Mouse (Mus musculus) thymus, postnatal 25 days (tissue): ENCODE results near the gene Mbnl2.
"Not testable (repeated sequence)": the region's sequence is repeated elsewhere in the genome, so short reads cannot be mapped to it uniquely, and the experiment has no call there.

Experiments used
- DNase-seq: peaks from one replicate; pipeline ENCODE4 v3.0.0; 2022

Gene Mbnl2

GRCm38 (mm10) chr14:120333465-120334243, 58.2 kb downstream of the Mbnl2 start:
- DNase-seq: no peak

DNA sequence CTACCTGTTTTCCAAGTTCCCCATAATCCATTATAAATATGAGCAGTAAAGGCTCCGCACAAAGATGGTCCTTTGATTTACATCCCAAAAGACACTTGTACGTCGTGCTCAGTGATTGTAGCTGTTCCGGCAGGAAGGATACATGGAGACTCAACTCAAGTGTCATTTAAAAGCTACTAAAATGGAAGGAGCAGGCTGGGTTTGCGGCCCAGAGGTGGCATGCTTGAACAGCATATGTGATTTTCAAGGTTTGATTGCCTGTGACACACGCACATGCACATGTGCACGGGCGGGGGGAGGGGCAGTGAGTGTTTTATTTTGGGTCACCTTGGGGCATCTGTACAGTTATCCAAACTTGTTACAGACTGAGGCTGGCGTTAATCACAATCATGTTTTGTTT, 59.9 kb downstream of the Mbnl2 start:
- no peak for DNase-seq

DNA sequence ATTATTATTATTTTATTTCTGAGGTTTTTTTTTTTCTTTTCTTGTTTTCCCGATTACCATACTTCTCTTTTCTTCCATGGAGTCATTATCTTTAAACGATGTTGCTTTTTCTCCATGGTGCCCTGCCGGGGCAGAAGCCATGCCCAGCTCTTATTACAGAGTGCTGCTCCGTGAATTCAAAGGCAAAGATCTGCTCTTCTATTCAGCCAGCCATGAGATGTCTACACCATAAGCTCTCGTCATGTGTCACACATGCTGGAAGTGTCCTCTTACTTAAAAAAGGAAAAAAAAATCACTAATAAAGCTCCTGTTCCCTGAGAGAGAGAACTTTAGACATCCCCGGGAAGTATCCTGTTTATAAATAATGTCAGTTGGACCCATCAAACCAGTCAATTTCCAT, 60.4 kb downstream of the Mbnl2 start:
- DNase-seq: no peak

DNA sequence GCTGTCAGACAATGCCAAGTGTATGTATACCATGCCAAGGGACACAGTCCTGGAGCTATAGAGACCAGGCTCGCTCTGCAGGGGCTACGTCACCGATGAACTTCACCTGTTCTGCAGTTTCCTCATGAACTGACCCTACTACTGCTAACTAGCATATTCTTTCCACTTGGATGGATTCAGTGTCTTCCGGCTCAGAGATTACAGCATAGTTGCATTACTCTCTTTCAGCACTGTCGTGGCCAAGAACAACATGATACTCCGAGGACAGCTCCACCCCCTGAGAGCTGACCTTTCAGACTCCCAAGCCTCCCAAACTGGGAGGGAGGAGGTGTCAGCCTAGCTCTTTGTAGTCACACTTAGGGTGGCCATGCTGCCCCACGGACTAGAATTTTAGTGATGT, 60.9 kb downstream of the Mbnl2 start:
- DNase-seq: no peak

GRCm38 (mm10) chr14:120336841-120337240, 61.4 kb downstream of the Mbnl2 start:
- DNase-seq: no peak

GRCm38 (mm10) chr14:120337731-120338462, 62.4 kb downstream of the Mbnl2 start:
- DNase-seq: no peak

- no peak for DNase-seq
These were observed 63.2 kb downstream of the Mbnl2 start for GRCm38 (mm10) chr14:120338706-120339105.

- DNase-seq: no peak
These were observed 66.4 kb downstream of the Mbnl2 start for GRCm38 (mm10) chr14:120341912-120342311.

DNA sequence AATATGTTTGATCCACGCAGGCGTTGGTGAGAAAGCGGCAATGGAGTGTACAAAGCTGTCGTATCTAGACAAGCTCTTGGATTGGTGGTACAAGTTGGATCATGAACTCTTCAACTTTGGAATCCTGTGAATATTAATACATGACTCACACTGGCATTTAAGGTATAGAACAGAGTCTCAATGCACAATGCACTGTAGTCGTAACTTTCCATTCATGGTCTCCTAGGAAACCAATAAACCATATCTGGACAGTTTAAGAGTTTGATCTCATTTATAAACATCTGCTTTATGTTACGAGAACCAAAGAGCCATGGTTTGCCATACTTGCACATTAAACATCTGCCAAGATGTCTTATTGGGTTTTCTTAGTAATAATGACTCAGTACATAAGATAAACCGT, 66.9 kb downstream of the Mbnl2 start:
- no peak for DNase-seq

GRCm38 (mm10) chr14:120344641-120345040, 69.2 kb downstream of the Mbnl2 start:
- no peak for DNase-seq

DNA sequence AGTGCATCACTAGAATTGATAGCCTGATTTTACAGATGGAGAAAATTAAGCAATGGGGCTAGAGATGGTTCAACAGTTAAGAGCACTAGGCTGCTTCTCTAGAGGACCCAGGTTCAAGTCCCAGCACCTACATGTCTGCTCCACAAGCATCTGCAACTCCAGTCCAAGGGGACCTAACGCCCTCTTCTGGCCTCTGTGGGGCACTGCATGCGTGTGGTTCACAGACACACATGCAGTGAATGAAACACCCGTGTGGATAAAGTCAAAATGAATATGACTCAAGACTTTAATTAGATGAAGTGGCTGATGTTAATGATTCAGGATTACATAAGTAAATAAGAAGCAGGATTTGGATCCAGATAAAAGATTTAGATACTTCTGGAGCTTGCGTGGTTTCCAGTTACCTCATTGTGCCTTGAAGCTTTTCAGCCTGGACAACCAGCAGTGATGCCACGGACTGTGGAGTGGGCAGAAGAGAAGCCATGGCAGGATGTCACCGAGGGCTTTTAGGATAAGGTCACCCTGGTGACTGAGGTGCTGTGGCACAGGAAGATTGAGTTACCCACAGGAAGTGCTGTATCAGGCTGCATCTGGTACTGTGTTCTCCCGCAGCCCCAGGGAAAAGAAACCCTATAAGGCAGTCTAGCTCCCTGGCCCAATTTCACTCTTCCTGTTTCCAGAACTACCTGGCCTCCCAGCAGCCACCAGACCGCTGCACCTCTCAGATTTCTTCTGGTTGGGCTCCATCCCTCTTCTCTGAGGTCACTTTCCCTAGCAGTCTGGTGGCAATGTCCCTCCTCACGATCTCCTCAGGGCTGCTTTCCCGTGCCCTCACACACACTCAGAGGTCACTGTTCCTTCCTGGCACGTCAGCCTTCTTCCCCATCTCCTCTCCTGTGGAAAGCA, 72.2 kb downstream of the Mbnl2 start:
- DNase-seq: peak; percentile 27

DNA sequence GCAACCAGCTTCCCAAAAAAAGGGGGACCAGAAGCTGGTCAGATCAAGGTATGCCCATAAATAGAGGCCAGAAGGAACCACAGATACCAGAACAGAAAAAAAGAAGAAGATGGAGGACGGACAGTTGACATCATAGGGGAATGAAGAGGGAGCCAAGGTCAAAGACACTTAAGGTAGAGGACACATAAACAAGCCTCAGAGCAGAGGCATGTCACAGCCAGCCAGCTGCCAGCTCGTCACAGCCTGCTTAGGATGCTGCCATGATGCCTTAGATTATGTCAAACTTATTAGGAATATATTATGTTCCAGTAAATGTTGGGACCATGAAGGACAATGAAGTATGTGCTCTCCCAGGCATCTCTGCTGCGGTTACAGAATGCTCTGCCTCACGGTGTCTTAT, 73.9 kb downstream of the Mbnl2 start:
- DNase-seq: no peak

- DNase-seq: no peak
These were observed 76.8 kb downstream of the Mbnl2 start for GRCm38 (mm10) chr14:120352136-120352843.

DNA sequence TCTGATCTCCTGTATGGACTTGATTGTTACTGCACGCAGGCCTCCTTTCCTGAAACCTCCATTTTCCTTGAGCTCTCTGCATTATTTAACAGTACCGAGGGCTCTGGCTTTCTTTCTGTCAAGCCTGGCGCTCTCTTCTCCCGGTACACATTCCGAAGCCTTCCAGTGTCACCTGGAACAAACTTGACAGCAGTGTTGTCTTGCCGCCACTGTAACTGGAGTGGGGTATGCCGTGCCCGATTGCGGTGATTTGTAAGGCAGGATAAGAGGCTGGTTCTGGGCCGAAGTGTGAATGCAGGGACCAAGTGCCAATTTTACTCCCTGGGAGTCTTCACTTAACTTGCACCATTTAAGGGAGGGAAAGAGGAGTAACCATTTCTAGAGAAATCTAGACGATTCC, 77.7 kb downstream of the Mbnl2 start:
- no peak for DNase-seq

DNA sequence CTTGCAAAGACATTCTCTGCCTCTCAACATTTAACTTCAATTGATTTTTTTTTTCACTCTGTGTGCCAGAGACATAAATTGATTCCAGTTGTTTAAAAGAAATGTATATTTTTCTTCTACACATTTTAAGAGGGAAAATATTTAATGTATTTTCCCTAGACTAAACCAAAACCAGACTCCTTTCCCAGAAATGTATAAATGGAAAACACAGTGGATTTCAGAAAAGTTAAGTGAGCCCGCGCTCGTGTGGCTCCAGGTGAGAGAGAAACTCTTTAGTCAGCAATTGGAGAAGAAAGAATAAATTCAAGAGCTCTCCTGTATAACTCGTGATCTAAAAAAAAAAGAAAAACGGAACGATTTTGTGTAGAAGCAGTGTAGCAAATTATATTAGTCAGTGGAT, 79.1 kb downstream of the Mbnl2 start:
- DNase-seq: no peak

GRCm38 (mm10) chr14:120355040-120355741, 79.7 kb downstream of the Mbnl2 start:
- DNase-seq: no peak

DNA sequence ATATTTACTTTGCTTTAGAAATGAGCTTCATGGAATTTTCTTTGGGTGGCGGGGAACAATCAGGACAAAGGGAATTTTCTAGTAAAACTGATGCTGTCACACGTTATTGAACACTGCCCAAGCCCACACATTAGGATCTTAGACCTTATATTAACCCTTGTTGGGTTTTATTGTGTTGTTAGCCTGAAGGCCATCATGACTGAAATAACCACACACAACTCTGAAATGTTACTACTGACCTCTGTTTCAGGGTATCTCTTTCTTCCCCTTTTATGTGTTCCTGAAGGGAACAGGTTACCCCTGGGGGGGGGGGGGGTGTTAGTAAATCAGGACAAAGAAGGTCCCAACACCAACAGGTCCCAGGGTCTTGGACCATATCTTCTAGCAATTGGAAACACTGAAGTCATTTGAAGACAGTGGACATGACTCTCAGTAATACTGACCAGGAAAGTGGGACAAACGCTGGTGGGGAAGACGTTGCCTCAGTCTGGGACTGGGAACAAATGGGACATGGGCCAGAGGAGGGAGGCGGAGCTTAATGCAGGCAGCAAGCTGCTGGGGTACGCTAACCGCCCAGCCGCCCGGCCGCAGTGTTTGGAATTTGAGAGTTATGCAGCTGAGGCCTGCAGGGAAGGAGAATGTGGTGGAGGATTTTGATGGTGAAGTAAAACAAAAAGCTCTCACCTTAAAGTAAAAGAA, 80.4 kb downstream of the Mbnl2 start:
- DNase-seq: no peak

DNA sequence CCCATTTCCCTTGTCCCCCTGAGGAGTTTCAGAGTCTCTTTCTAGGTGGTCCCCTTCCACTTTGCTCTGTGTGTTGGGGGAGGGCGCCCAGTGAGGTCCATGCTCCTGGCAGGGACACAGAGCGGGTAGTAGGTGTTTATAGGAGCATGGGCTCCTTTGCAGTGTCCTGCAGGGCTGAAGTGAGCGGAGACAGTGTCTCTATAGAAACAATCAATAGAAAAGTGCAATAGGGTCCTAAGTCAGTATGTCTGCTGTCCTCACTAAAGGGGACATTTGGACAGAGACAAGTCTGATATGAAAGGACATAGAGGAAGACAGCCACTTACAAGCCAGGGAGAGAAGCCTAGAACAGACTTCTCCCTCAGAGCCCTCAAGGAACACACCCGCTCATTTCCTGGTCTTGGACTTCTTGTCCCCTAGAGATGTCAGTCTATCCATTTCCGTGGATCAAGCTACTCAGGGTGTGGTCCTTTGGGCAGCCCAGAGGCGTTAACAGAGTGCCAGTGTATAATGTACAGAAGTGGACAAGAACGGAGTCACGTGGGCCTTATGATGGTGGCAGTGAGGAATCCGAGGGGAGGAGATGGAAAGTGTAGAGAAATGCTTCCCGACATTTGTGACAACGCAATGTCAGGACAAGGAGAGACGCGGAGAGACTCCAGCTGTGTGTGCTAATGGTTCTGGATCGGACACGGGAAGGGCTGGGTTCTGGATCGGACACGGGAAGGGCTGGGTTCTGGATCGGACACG, 82.0 kb downstream of the Mbnl2 start:
- DNase-seq: no peak

GRCm38 (mm10) chr14:120359608-120360007, 84.1 kb downstream of the Mbnl2 start:
- DNase-seq: not testable (repeated sequence)

- no peak for DNase-seq
These were observed 85.7 kb downstream of the Mbnl2 start for GRCm38 (mm10) chr14:120361121-120361520.
